Mouse (Mus musculus) heart, postnatal 4 days (tissue): Measurements from ENCODE around the gene Fam208b. TPM values are rescaled to one million over a fixed set of nuclear protein-coding genes. Genes with fewer than 3 reads are reported as not detected.

ENCODE experiments used
- DNase-seq: peaks from one replicate; pipeline ENCODE4 v3.0.0; 2021
- total RNA-seq, 2 experiments: library from RNA; stranded (reverse); gene quantifications; 2 replicates each; pipeline ENCODE4 v1.2.3; 2021

Gene Fam208b
- total RNA-seq, result 10 to 100 TPM; 20.8 to 22.1 TPM

DNA sequence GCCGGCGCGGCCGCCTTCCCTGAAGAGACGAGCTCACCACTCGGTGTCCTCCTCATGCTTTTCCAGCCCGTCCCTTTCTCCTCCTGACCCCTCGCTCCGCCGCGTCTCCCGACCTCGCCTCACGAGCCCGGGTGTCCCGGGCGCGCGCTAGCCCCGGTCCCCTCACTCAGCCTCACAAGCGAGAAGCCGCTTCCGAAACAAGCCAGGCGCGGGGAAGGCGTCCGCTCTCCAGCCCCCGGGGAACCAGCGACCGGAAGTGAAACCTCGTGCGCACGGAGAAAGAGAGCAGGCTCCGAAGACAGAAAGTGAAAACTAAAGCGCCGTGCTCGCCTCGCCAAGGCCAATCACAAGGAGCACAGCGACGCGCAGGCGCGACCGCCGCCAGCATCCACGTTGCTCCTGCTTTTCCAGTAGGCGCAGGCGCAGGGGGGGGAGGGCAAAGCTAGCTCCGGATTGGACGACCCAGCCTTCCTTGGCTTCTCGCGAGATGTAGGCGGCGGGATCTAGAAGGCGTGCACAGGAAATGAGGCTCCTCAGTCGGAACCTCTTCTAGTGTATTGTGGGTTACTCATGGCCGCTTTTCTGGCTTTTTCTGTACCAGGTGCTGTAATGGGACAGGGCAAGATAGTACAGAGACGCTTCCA, at the start of gene Fam208b:
Gene Fam208b (minus strand): TSS at position 314 of the 644 bp plus-strand sequence.
- DNase-seq, result peak; percentile 98

DNA sequence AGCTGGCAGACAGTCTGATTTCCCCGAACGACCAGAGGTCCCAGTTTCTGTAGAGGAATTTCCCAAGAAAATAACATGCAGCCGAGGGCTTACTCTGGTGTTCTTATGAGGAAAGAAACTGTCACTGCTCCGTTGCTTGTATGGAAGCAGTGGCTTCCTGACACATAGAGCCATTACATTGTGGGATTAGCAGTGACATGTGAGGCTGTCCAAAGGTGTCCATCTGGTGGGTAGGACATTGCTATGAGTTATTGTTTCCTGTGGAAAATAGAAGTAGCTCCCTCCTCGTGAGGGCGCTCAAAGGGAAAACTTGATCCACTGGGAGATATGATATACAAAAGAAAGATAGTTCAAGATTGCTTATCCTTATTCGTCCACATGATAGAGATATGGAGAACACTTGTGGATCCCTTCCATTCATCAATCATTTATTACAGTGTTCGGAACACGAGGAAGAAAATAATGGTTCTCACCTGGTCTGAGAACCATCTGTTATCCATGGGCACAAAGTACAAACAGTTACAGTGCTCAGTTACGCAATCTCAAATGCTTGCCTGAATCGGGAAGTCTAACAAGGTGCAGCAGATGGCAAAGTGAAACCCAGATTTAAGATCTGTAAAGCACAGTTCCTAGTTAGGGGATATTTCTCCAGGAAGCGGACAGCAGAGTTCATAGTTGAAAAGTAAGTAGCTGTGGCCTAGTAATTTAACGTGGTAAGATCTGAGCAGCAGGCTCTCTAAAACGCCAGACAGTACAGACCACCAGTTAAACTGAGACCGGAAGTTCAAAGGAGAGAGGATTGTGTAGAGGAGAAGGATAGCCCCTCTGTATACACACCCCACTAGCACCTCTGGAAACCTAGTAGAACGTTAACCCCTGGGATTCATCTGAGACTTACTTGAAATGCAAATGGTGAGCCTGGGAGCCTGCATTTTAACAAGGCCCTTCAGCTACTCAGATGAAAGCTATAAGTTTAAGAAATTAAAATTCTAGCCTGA, 48.6 kb upstream of the Fam208b start:
- no peak for DNase-seq

DNA sequence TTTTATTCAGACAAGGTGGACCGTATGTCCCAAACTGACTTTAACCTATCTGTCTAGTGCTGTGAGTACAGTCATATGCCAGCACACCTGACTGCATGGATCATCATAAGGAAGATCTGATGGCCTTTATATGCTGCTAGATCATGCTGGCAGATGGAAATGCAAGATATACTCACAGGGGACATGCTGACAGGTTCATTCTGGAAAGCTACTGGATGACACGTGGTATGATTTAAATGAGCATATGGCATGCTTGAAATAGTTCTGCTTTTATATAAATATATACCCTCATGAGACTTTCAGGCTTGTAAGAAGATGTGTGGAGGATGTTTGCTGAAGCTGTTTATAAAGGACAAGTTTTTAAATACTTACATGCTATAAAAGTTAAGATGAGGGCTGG, 43.5 kb upstream of the Fam208b start:
- no peak for DNase-seq

DNA sequence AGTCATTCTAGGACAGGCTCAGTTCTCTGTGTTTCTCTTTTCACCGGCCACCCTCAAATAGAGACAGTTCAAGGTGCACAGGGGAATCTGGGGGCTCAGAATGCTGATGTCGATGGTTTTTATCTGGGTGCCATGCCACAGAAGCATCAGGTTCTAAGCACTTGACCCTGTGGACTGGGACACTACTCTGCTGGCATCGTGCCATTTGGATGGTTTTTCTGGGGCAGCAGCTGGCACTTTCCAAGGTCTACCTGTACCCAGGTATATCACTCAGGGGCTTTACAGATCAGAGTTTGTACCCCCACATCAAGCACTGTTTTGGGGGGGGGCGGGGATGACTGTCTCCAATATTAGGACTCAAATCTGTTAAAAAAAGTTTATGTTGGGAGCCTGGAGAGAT, 39.7 kb upstream of the Fam208b start:
- DNase-seq, result no peak

DNA sequence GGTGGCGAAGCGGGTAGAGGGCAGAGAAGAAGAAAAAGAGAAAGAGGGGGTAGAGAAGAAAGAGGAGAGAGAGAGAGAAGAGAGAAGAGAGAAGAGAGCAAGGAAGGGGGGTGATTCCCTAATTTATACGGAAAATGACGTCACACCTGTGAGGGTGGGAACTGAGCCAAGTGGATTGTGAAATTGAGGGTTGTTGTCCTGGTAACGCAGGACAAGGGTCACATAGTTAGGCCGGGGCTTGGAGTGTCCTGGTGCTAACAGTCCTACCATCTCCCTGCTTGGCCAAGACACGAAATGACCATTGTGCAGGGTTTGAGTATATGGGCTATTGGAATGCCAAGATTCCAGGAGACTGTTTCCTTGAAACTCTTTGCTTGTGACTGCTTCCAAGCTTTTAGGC, 35.7 kb upstream of the Fam208b start:
- no peak for DNase-seq

DNA sequence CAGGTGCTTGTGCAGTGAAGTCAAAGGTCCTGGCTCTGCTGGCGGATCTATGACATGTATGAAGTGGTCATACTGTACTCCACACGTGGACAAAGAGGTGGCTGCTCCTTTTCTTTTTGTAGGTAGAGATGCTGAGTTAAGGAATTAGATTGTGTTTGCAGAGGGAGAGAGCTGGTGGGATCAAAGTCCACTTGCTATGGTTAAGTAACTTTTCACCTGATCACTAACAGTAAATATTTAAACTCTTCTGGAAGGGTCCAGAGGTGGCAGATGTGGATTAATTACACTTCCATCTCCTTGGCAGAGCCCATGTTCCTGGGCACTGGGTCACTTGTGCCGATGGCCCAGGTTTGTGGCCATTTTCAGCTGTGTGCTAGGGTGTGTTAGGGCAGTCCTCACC, 35.0 kb upstream of the Fam208b start:
- no peak for DNase-seq

DNA sequence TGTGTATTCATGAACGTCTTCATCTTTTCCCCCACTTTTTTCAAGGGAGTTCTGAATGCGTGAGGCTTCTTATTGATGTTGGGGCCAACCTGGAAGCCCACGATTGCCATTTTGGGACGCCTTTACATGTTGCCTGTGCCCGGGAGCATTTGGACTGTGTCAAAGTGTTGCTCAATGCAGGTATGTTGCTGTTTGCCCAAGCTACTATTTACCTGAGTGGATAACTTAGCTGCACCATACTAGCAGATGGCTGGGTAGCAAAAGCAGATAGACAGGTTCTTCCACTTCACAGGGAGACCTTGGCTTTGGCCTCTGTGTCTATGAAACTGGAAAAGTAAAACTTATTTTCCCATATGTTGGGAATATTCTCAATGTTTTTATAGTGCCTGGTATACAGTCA, 34.0 kb upstream of the Fam208b start:
- DNase-seq, result no peak

DNA sequence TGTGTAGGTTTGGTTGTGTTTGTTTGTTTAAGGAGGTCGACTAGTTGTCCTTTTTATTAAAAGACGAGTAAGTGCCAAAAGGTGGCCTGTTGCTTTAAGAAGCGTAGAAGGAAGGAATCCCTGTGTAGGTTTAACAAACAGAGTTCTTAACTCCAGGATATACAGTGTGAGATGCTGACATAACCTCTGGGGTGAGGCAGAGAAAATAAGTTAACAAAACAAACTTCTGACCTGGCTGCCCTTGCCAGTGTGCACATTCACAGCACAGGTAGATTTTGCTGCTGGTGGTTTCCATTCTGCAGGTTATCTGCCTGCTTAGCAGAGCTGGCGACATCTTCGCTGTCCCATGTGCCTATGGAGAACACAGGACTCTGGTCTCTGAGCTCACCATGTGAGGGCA, 31.6 kb upstream of the Fam208b start:
- DNase-seq, result no peak

DNA sequence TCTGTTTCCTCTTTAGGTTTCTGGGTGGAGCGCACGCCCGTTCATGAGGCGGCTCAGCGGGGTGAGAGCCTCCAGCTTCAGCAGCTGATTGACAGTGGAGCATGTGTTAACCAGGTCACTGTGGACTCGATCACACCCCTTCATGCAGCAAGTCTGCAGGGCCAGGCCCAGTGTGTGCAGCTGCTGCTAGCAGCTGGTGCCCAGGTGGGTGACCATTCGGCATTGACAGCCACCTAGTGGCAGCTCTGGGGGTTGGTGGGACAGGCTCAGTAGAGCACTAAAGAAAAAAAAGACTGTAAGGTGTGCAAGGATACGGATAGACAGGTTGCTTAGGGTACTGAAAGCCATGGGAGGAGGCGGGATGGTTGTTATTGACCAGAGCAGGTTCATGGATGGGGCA, 31.1 kb upstream of the Fam208b start:
- peak; percentile 43 for DNase-seq

DNA sequence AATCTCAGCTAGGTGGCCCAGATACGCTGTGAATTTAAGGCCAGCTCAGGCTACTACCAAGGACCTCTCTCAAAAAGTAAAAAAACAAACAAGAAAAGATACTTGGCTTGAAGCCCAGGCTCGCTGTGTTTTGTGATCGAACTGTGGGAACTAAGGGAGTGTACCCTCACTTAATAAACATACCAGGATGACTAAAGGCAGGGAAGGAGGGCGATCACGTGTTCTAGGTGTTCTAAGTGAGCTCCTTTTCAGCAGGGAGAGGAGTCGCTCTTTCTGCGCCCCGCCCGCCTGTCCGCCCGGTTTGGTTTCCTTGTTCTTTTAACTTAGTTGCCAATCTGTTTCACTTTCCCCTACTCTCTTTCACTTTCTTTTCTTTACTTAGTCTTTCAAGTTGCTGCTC, 25.9 kb upstream of the Fam208b start:
- DNase-seq, result no peak

DNA sequence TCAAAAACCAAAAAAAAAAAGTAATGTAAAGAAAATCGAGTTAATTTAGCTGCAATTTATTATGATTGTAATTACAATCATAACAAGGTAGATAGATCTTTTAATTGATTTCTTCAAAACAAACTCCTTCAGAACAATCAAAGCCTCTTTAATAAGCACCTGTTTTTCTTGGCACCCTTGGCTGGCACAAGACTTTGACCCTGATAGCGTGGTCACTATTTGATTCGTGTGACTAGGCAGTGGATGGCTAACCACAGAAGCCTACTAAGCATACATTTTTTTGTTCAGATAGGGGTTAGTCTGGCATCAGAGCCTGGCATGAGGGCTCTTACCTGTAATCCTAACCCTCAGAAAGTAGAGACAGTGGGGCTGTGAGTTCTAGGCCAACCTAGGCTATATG, 24.2 kb upstream of the Fam208b start:
- DNase-seq, result no peak

DNA sequence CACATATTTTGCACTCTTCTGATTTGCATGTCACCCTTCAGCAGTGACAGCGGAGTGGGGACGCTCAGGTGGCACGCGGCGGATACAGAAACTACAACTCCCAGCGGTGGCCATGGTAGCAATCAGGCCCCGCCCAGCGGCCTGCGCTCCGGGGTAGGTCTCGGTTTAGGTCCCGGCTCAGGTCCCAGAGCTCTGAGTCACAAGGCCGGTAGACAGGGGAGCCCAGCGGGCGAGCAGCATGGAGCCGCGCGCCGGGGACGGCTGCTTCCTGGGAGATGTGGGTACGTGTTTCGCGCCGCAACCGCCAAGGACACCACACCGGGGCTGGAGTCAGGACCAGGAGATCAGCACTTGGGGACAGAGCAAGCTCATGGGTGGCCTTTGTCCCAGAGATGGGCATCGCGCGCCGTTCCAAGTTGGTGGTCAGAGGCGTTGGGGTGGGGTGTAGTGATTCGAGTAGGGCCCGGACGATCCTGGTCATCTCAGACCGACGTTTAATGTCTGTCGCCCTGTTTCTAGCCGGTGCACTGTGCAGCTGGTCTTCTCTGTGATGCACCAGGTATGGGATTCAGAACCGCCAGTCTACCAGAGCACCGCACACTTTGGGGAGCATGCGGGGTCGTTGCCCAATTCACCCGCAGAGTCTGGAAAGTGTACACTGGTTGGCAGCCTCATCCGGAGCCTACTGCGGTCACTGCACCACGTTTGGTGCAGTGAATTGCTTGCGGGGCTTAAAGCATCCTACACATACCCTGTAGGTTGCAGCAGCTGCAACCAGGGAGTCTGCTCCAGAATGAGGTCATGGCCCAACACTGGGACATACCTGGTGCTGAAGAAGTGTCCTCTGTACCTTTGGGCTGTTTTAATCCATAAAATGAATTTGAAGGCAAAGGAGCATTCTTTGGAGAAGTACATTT, 23.2 kb upstream of the Fam208b start, which contains the start of gene Asb13:
Gene Asb13 (plus strand): TSS at position 138 of the 917 bp plus-strand sequence.
- peak; percentile 82 for DNase-seq

DNA sequence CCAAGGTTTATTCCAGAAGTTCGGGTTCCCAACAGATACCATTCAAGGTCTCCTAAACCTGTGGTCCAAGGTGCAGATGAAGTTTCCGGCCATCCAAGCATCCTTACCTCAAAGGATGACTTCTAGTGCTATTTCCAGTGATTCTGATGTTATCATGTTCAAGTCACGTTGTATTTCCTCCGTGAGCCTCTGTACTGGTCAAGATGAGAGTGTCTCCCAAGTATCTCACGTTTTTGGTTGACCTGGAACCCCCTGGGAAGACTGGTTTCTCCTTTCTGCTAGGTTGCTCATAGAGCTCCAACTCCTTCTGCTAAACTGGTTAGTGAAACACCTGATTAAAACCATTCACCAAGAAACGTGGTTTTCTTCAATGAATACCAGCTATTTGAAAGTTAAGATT, 22.2 kb upstream of the Fam208b start:
- DNase-seq, result no peak

DNA sequence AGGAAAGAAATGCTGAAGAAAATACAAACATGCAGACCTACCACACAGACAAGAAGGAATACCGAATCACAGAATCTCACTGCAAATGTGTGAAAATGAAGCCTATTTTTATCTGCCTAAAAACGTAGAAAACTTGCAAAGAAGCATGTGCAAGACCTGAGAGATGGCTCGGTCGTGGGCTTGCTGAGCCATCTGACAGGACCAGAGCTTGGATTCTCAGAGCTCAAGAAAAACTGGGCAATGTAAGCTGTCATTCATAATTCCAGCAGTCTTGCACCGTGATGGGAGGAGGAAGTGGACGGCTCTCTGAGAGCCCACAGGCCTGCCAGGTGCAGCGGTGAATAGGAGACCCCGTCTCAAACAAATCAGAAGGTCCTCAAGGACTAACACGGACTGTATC, 21.6 kb upstream of the Fam208b start:
- DNase-seq, result no peak

DNA sequence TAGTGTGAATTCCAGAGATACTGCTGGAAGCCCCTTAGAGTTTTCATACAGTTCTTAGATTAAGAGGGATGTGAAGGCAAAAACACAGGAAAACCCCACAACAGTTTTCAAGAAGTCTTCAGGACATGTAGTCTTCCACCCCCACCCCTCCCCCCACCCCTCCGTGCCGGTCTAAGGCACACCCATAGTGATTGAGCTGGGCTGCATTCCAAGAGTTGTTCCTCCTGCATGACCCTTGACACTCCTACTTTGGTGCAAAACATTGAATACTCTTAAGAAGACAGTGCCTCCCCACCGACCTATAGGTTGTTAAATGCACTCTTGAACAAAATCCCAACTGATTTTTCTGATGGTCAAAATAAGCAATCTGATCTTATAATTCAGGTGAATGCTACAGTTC, 17.2 kb upstream of the Fam208b start:
- no peak for DNase-seq

DNA sequence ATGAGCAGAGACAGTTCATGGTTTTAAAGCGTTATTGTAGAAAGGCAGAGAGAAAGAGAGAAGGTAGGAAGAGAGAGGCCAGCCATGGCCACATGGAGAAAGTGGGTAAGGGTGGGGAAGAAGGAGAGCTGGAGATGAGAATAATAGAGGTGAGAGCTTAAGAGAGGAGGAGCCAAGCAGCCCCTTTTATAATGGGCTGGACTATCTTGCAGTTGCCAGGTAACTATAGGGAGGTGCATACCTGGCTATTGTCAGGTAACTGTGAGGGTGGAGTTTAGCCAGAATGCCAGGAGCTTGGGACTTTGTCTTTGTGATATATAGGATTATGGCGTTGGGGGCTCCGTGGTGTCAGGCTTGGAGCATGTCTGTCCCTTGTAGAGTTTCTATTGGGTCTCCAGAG, 16.2 kb upstream of the Fam208b start:
- no peak for DNase-seq

DNA sequence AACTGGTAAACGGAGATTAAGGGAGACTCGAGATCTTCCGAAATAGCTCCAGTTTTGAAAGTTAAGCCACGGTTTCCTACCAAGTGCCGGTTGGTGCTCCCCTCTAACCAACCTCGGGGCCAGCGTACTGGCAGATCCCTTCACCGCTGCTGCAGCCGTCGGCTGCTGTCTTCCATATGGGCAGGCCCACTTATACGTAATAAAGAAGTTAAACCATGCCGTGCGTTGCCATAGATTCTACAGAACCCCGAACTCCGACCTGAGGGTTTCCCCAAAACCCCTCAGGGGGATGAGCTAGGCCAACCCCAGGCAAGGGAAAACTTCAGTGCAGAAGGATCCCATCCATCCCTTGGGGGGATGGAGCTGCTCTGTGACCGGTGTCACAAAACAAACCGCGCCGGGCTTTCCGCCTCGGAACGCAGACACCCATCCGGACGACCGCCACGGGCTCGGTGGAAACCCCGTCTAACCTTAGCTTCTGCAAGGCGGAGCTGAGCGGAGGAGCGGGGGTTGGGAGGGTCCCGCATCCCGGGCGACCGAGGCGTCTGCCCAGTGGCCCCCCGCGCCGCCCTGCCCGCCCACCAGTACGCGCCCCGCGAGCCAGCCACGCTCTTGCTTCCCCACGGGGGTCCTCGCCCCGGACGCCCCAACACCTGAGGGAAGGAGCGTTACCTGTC, 652 bp downstream of the Fam208b start:
- DNase-seq, result peak; percentile 46

DNA sequence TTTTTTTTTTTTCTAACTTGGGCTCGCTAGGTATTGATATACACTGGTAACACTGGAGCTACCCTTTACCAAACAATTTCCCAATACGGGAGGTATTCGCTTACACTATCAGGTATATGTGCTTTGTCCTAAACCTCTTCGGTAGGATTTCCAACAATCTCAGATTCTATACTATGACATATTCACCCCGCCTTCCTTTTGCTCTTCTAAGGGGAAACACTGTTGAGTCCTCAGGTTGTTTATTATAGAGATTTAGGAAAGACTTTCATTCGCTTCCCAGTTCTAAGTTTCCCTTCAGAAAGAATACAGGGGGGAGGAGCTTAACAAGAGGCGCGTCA, 1.2 kb downstream of the Fam208b start:
- no peak for DNase-seq

DNA sequence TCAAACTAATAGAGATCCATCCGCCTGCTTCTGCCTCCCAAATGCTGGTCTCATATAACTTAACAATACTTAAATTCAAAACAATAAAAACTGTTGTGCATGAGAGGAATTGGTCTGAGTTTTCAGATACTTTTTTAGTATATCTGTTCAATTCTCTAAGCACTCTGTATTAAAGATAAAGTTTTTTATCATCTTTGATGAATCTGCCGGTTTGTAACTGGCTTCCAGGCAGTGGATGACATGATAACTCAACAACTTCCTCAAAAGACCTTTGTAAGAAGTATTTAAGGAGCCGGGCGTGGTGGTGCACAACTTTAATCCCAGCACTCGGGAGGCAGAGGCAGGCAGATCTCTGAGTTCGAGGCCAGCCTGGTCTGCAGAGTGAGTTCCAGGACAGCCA, 14.7 kb downstream of the Fam208b start:
- no peak for DNase-seq

DNA sequence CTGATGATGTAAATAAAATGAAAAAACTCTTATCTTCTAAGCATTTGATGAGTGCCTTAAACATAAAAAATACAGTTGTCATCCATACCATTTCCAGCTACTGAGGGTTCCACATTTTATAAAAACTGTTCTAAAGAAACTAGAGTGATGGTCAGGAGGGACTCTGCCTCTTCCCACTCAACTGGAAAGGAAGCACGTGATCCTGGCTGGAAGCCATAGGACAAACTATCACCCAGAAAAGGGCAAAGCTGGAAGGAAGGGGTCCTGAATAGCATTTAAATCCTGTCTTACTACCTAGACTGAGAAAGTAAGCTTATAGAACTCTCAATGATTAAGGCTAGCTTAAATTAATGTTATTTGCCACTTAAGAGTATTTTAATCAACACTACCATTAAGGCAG, 16.6 kb downstream of the Fam208b start:
- DNase-seq, result no peak

DNA sequence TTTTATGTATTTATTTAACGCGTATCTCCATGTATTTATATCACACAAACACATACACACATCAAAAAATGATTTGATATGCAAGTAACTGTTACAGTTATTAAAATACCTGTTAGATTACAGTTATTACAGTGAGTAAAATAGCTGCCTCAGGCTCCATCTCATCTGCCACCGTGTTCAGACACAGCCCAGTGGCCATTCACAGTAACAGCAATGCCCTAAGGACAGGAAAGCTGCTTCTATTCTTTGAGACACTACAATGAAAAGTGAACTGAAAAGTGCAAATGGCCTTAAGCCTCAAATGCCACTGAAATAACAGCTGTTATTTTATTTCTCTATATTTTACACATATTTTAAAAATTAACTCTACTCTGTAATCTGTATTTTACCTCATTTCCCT, 20.1 kb downstream of the Fam208b start:
- DNase-seq, result peak; percentile 13

DNA sequence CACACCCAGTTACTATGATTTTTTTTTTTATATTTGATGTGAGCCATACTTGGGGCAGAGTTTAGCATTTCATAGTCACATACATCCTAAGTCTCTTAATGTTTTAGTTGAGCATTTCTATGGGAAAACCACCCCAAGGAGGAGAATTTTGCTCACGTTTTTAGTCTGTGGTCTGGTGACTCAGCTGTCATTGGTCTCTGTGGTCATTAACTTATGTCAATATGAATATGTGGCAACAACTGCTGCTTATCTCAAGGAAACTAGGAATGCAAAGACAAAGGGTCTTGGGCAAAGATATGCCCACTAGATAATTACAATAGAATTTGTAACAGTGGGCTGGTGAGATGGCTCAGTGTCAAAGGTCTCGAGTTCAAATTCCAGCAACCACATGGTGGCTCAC, 47.0 kb downstream of the Fam208b start:
- no peak for DNase-seq
